Mouse (Mus musculus) heart, adult 10 weeks (tissue): ENCODE results near the gene Rps9. TPM values are rescaled to one million over a fixed set of nuclear protein-coding genes. Genes with fewer than 3 reads are reported as not detected.

ENCODE experiments used
- polyA plus RNA-seq: library from polyadenylated mRNA; stranded (reverse); fragments of 350-450 nt; fragmentation: Illumina TruSeq; extraction: RNeasy Lipid Tissue Mini Kit (QIAGEN cat#74804); gene quantifications from one replicate; pipeline ENCODE4 v1.2.3, GENCODE M21; 2014; ENCODE audit warnings: low read depth, low replicate concordance

Gene Rps9
- polyA plus RNA-seq = 1,030 TPM

GRCm38 (mm10) chr7:3703879-3704441, at the start of gene Rps9:
Rps9 (plus strand) TSS chr7:3703993.

GRCm38 (mm10) chr7:3665215-3666114, 38.3 kb upstream of the Rps9 start, which contains the start of gene Leng1:
Leng1 (minus strand) TSS chr7:3665840.

GRCm38 (mm10) chr7:3677342-3677741, 26.5 kb upstream of the Rps9 start, which contains the start of gene Tmc4:
Tmc4 (minus strand) TSS chr7:3677553.

GRCm38 (mm10) chr7:3692382-3692986, 11.3 kb upstream of the Rps9 start, which contains the start of gene Tsen34:
Tsen34 (plus strand) TSS chr7:3692863.

GRCm38 (mm10) chr7:3692987-3693808, 10.6 kb upstream of the Rps9 start, which contains the start of gene Mboat7:
Mboat7 (minus strand) TSS chr7:3693523.

GRCm38 (mm10) chr7:3720268-3720667, 16.5 kb downstream of the Rps9 start, which contains the start of gene Pirb:
Pirb (minus strand) TSS chr7:3720391.

Other genes starting within 250 kb of the Rps9 start
- gene Tarm1, start 201.4 kb upstream of the Rps9 start, polyA plus RNA-seq = not detected
- gene Oscar, start 87.8 kb upstream of the Rps9 start, polyA plus RNA-seq = not detected
- gene Ndufa3, start 86.6 kb upstream of the Rps9 start, polyA plus RNA-seq = 1,418 TPM
- gene Tfpt, start 74.1 kb upstream of the Rps9 start, polyA plus RNA-seq = 21.6 TPM
- gene Prpf31, start 74.0 kb upstream of the Rps9 start, polyA plus RNA-seq = 32.6 TPM
- 30.1 TPM for gene Cnot3, start 58.7 kb upstream of the Rps9 start, polyA plus RNA-seq
- gene Leng1, start 38.2 kb upstream of the Rps9 start, polyA plus RNA-seq = 18.2 TPM
- gene Tmc4, start 26.4 kb upstream of the Rps9 start, polyA plus RNA-seq = 2.0 TPM
- gene Tsen34, start 11.1 kb upstream of the Rps9 start, polyA plus RNA-seq = 63.7 TPM
- gene Mboat7, start 10.5 kb upstream of the Rps9 start, polyA plus RNA-seq = 26.1 TPM
- gene Pirb, start 16.4 kb downstream of the Rps9 start, polyA plus RNA-seq = 3.3 TPM
- gene Gm15448, start 121.7 kb downstream of the Rps9 start, polyA plus RNA-seq = not detected
- gene Pira2, start 141.1 kb downstream of the Rps9 start, polyA plus RNA-seq = 0.16 TPM
- gene Gm14548, start 194.1 kb downstream of the Rps9 start, polyA plus RNA-seq = not detected
- gene Lilra6, start 211.5 kb downstream of the Rps9 start, polyA plus RNA-seq = 0.16 TPM